Mouse (Mus musculus) hindbrain, postnatal 0 days (tissue): ENCODE measurements around the gene Dlg2. TPM values are rescaled to one million over a fixed set of nuclear protein-coding genes. Genes with fewer than 3 reads are reported as not detected.

Experiments
- ATAC-seq: fragments of 200-750 bp; cut with Nextera tagmentation; 2 replicates; pipeline ENCODE4 v1.8.0; 2017; ENCODE audit warnings: mild to moderate bottlenecking, moderate TSS enrichment, moderate library complexity
- DNase-seq: peaks from one replicate; pipeline ENCODE4 v3.0.0-alpha.2; 2015; ENCODE audit warnings: low spot score
- H3K27ac ChIP-seq: fragments of 300-500 bp; sonication (generic); 2 replicates; pipeline ENCODE4 v1.5.1; 2014; ENCODE audit warnings: mild to moderate bottlenecking
- H3K27me3 ChIP-seq: fragments of 300-500 bp; sonication (generic); 2 replicates; pipeline ENCODE4 v1.6.1; 2014; ENCODE audit warnings: low read length, mixed read lengths; ENCODE audit not compliant: insufficient read depth
- H3K36me3 ChIP-seq: fragments of 300-500 bp; sonication (generic); 2 replicates; pipeline ENCODE4 v1.6.1; 2014; ENCODE audit warnings: low read length, mixed read lengths; ENCODE audit not compliant: insufficient read depth
- H3K4me1 ChIP-seq: fragments of 300-500 bp; sonication (generic); 2 replicates; pipeline ENCODE4 v1.6.1; 2014; ENCODE audit warnings: antibody characterized with exemption, low read length, mixed read lengths; ENCODE audit not compliant: insufficient read depth
- H3K4me2 ChIP-seq: fragments of 300-500 bp; sonication (generic); 2 replicates; pipeline ENCODE4 v1.6.1; 2014; ENCODE audit warnings: low read depth, mild to moderate bottlenecking, low read length, moderate library complexity, mixed read lengths
- H3K4me3 ChIP-seq: fragments of 300-500 bp; sonication (generic); 2 replicates; pipeline ENCODE4 v1.5.1; 2014; ENCODE audit warnings: low read length
- H3K9ac ChIP-seq: fragments of 300-500 bp; sonication (generic); replicated peaks from 2 replicates; pipeline ENCODE4 v1.6.1; 2014; ENCODE audit warnings: mild to moderate bottlenecking, low read length, moderate library complexity, mixed read lengths
- H3K9me3 ChIP-seq: fragments of 300-500 bp; sonication (generic); 2 replicates; pipeline ENCODE4 v1.6.1; 2016; ENCODE audit warnings: low read length, mixed read lengths
- CTCF ChIP-seq: IDR thresholded peaks from 2 replicates; pipeline ENCODE4 v1.5.1; 2016; ENCODE audit warnings: antibody characterized with exemption, control low read depth, low read depth
- WGBS: fragments of 180-500 bp; shearing (Covaris S2); extraction: QIAGEN DNeasy Blood & Tissue Kit; methylation state at CpG from one replicate; pipeline ENCODE4 v1.1.7; 2014; 5-methylcytosine and 5-hydroxymethylcytosine counted together
- polyA plus RNA-seq: library from polyadenylated mRNA; unstranded; fragments of >200 nt; fragmentation: Nextera tagmentation; extraction: Ambion mirVana; gene quantifications from 2 replicates; pipeline ENCODE4 v1.2.1, GENCODE M21; 2015
- total RNA-seq: library from RNA; depleted of rRNA; stranded (reverse); fragments of >200 nt; gene quantifications from 2 replicates; pipeline ENCODE4 v1.2.3, GENCODE M21; 2014

Gene Dlg2
- total and polyA plus RNA-seq, 2 experiments from 2014 or later, result 20.4 to 113 TPM

DNA sequence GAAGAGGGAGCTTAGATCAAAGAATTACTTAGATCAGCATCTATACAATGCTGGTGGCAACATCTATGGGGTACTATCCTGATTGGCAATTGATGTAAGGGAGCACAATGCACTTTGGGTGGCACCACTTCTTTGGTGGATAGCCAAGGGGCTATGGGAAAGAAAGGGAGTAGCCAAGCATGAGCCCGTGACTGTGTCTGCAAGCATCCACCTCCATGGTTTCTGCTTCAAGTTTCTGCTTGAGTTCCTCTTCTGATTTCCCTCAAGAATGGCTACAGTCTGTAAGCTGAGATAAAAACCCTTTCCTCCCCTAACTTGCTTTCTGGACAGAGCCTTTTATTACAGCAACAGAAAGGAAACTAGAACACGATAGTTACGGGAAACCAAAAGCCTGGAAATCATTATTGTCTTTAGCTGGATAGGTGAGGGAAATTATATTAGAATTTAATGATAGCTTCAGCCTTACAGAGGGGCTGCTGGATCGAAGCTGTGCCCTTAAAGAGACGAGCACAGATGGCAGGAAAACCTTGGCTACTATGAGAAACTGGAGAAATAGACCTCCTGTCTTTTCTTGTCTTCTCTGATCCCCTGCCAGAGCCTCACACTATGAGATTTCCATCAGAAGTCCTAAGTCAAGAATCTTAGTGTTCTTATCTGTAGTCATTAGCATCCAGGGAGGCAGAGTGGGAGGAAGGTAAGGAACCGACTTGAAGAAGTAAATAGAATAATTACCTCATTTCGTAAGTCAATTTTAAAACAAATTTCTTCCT is 219.9 kb downstream of the Dlg2 start:
- DNase-seq (peak; percentile 1), ATAC-seq (0 out of 2 replicates have a peak, but pooled peaks have one; percentile 18)
- Histone ChIP-seq H3K4me3 (no peak overlapping the region), H3K27me3 (no peaks in the 10 kb centered on the region), H3K9me3 (no peaks in the 10 kb centered on the region), H3K36me3 (no peaks in the 10 kb centered on the region), H3K4me1 (no peaks in the 10 kb centered on the region), H3K9ac (no peak overlapping the region), H3K4me2 (no peak overlapping the region), H3K27ac (no peak overlapping the region)
- TF ChIP-seq CTCF, result no peak
- 47% methylated on average over 7 of the region's 7 CpGs for WGBS

DNA sequence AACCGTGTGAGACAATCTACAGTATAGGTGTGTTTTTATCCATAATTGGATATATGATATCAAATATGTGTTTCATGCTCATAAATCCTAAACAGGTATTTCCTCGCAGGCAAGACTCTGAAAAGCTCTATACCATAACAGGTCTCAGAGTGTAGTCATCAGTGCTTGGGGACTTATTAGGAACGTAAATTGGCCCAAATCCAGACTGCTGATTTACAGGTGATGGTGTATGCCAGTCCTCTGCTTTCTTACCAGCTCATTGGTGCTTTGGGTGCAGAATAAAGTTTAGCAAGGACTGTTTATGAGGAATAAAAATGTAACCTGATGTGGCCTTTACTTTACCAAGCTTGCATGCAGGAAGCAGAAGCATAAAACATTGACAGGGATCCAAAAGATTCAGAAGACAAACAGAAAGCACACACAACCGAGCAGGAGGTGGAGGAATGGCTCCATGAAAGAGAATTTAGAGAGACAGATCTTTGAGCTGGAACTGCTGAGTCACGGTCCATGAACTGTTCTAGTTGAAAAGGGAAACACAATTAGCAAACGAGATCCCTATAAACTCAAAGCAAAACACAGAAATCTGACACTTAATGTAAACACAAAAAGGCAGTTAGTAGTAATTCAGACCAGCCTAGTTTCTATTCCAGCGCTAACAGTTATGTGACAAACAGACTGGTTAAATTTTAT is 226.8 kb downstream of the Dlg2 start:
- no peak for ATAC-seq
- H3K36me3 ChIP-seq, result no peaks in the 10 kb centered on the region
- no peak for TF ChIP-seq CTCF
- no peak overlapping the region for H3K27ac ChIP-seq
- WGBS, result 62% methylated on average over 7 of the region's 7 CpGs
- H3K4me2 ChIP-seq, result no peak overlapping the region
- H3K4me1 ChIP-seq, result no peaks in the 10 kb centered on the region
- no peak overlapping the region for H3K4me3 ChIP-seq
- no peaks in the 10 kb centered on the region for H3K9me3 ChIP-seq
- DNase-seq, result peak; percentile 3
- no peak overlapping the region for H3K9ac ChIP-seq
- H3K27me3 ChIP-seq, result no peaks in the 10 kb centered on the region

DNA sequence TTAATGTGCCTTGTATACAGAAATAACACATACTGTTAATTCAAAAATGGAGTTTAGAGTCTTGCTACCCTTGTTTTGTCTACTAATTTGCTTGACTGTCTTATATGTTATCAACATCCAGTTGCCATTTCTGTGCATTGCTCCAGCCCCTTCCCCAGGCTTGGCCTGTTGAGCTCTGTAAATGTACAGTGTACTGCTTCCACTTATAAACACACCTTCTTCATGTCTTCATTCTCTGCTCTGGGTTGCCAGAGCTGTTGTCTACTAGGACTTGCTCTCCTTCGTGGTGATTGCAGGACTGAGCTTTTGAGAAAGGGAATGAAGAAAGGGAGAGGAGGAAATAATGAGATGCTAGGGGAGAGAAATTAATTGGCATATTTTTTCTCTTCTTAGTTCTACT is 227.5 kb downstream of the Dlg2 start:
- Histone ChIP-seq H3K4me2 (no peak overlapping the region), H3K4me1 (no peaks in the 10 kb centered on the region), H3K9me3 (no peaks in the 10 kb centered on the region), H3K36me3 (no peaks in the 10 kb centered on the region), H3K4me3 (no peak overlapping the region), H3K27ac (no peak overlapping the region), H3K27me3 (no peaks in the 10 kb centered on the region), H3K9ac (no peak overlapping the region)
- 76% methylated on average over 1 of the region's 1 CpGs for WGBS
- no peak for DNase-seq
- no peak for ATAC-seq
- no peak for TF ChIP-seq CTCF

DNA sequence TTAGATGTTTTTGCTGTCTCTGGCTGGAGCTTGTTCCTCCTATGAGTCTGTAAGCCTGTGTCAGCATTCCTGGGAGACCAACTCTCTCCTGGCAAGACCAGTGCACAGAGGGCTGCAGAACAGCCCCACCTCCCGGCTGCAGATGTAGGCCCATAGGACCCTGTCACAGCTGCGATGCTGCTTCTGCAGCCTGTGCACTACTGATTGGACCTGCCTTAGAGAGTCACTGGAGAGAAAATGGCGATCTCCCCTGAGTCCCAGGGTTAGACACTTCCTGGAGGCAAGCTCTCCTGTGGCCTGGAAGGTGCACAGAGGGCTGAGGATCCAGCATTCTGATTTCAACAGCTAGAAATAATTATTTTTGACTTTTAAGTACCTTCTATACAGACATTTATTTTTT is 257.6 kb downstream of the Dlg2 start:
- no peak for TF ChIP-seq CTCF
- Histone ChIP-seq H3K27me3 (no peaks in the 10 kb centered on the region), H3K9me3 (no peaks in the 10 kb centered on the region), H3K4me1 (no peaks in the 10 kb centered on the region), H3K4me3 (no peak overlapping the region), H3K27ac (no peak overlapping the region), H3K36me3 (no peaks in the 10 kb centered on the region), H3K4me2 (no peak overlapping the region), H3K9ac (no peak overlapping the region)
- 41% methylated on average over 3 of the region's 3 CpGs for WGBS
- ATAC-seq (no peak), DNase-seq (no peak)

DNA sequence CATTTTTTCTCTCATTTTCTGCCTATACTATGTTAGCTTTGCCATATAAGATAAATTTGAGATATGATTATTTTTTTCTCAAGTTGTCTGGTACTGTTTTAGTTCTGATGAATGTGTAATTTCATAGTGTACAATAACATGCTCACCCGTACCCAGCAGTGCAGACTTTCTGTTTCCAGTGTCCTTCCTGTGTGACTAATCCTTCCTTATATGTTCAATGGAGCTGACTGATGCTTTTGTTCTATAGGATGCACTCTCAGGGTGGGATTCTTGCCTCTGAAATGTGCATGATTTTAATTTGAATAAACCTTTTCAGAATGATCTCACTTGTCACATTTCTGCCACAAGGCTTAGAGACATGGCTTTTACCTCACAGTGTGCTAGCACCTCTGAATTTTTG is 259.9 kb downstream of the Dlg2 start:
- H3K9ac ChIP-seq, result no peak overlapping the region
- no peak overlapping the region for H3K27ac ChIP-seq
- ATAC-seq (no peak), DNase-seq (no peak)
- WGBS, result 19% methylated on average over 1 of the region's 1 CpGs
- TF ChIP-seq CTCF, result no peak
- H3K9me3 ChIP-seq, result no peaks in the 10 kb centered on the region
- H3K4me3 ChIP-seq, result no peak overlapping the region
- H3K27me3 ChIP-seq, result no peaks in the 10 kb centered on the region
- no peak overlapping the region for H3K4me2 ChIP-seq
- no peaks in the 10 kb centered on the region for H3K36me3 ChIP-seq
- no peaks in the 10 kb centered on the region for H3K4me1 ChIP-seq

DNA sequence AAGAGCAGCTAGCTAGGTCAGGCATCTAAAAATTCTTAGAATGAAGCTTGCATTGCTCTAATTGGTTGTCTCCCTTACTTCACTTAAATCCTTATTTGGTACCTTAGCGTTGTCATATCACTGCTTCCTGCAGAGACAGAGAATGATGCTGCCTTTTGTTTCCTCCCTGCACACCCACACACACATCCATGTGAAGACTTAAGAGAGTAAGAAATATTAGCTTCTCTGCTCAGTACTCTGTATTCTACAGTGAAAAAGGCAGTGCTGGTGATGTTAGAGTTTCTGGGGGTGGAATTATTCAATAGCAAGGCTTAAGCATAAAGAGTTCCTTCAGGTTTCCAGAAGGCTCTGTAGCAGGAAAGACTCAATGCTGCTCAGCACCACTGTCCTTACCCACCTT is 272.2 kb downstream of the Dlg2 start:
- Histone ChIP-seq H3K4me3 (no peak overlapping the region), H3K36me3 (no peaks in the 10 kb centered on the region), H3K4me2 (no peak overlapping the region), H3K9me3 (no peaks in the 10 kb centered on the region), H3K4me1 (no peaks in the 10 kb centered on the region), H3K9ac (no peak overlapping the region), H3K27me3 (no peaks in the 10 kb centered on the region), H3K27ac (no peak overlapping the region)
- no peak for TF ChIP-seq CTCF
- 63% methylated on average over 1 of the region's 1 CpGs for WGBS
- ATAC-seq (no peak), DNase-seq (no peak)

DNA sequence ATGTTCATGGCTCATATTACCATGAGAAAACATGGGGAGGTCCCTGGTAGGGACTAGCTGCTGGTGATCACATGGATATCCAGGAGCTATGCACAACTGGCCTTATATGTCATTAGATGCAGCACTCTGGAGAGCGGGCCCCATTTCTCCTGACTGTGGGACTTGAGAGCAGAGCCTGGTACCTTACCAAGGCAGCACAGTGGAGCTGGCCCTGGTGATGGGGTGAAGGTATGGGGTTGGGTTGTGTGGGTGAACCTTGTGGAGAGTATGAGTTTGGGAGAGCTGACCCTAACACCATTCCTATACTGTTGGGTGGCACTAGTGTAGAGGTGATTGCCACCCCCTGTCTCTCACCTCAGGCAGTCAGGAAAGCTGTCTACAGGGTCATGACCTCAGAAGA is 311.5 kb downstream of the Dlg2 start:
- no peak for TF ChIP-seq CTCF
- Histone ChIP-seq H3K27me3 (no peaks in the 10 kb centered on the region), H3K36me3 (no peaks in the 10 kb centered on the region), H3K27ac (no peak overlapping the region), H3K9me3 (no peaks in the 10 kb centered on the region), H3K4me2 (no peak overlapping the region), H3K4me3 (no peak overlapping the region), H3K4me1 (no peaks in the 10 kb centered on the region), H3K9ac (no peak overlapping the region)
- 100% methylated on average over 1 of the region's 1 CpGs for WGBS
- ATAC-seq, result no peak
- no peak for DNase-seq
